Mouse (Mus musculus) erythroblast, embryonic 14.5 days (primary cell): Measurements from ENCODE around the gene Kdm7a. TPM values are rescaled to one million over a fixed set of nuclear protein-coding genes. Genes with fewer than 3 reads are reported as not detected.

ENCODE experiments used
- H3K27me3 ChIP-seq: 2 replicates; pipeline ENCODE4 v1.6.1; 2012; ENCODE audit warnings: inconsistent platforms; ENCODE audit not compliant: control insufficient read depth
- H3K36me3 ChIP-seq: 2 replicates; pipeline ENCODE4 v1.6.1; 2012; ENCODE audit warnings: mild to moderate bottlenecking, inconsistent platforms; ENCODE audit not compliant: control insufficient read depth
- H3K4me1 ChIP-seq: 2 replicates; pipeline ENCODE4 v1.6.1; 2012; ENCODE audit warnings: inconsistent platforms; ENCODE audit not compliant: control insufficient read depth
- H3K4me3 ChIP-seq: replicated peaks from 2 replicates; pipeline ENCODE3; 2012; ENCODE audit warnings: moderate library complexity, mild to moderate bottlenecking, inconsistent platforms
- H3K9me3 ChIP-seq: 2 replicates; pipeline ENCODE4 v1.6.1; 2012; ENCODE audit warnings: low read length, inconsistent platforms, mixed read lengths; ENCODE audit not compliant: control insufficient read depth
- GATA1 ChIP-seq: IDR thresholded peaks from 2 replicates; pipeline ENCODE4 v1.6.1; 2012; ENCODE audit warnings: low read length, inconsistent platforms, mixed read lengths
- TAL1 ChIP-seq: IDR thresholded peaks from 3 replicates; pipeline ENCODE4 v1.6.1; 2012; ENCODE audit warnings: low read length, inconsistent platforms, mixed read lengths
- polyA plus RNA-seq: library from polyadenylated mRNA; stranded (reverse); fragments of >175 nt; gene quantifications from 2 replicates; pipeline ENCODE4 v1.2.3, GENCODE M21; 2012

Gene Kdm7a
- polyA plus RNA-seq, 1 experiment = 0.79 TPM

- Histone ChIP-seq H3K27me3 (peaks cover 81% of the 10 kb centered on the region), H3K4me3 (peak within 1 kb of the TSS; percentile 89), H3K9me3 (peaks cover 19% of the 10 kb centered on the region), H3K36me3 (no peaks in the 10 kb centered on the region), H3K4me1 (peaks cover 16% of the 10 kb centered on the region)
- TF ChIP-seq GATA1 (no peak), TAL1 (no peak)
Measured at GRCm38 (mm10) chr6:39117584-39118455, 88.8 kb downstream of the Kdm7a start, which contains the start of gene Parp12. Gene Parp12 (minus strand): TSS chr6:39118349.

DNA sequence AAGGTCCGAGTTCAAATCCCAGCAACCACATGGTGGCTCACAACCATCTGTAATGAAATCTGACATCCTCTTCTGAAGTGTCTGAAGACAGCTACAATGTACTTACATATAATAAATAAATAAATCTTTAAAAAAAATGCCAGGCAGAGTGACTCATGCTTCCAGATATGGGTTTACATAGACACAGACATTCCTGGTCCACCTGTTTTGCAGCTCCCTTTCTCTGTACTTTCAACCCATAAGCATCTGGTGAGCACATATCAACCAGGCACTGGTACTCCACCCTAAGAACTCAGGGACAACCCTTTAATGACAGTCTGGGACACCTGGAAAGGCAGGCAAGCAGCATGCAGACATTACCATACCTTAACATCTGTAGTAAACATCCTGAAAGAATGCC, 91.2 kb downstream of the Kdm7a start:
- no peak overlapping the region for H3K4me3 ChIP-seq
- H3K9me3 ChIP-seq = peaks cover 19% of the 10 kb centered on the region
- peaks cover 64% of the 10 kb centered on the region for H3K27me3 ChIP-seq
- H3K4me1 ChIP-seq = peaks cover 16% of the 10 kb centered on the region
- no peaks in the 10 kb centered on the region for H3K36me3 ChIP-seq
- TF ChIP-seq TAL1 = no peak
- TF ChIP-seq GATA1 = no peak

DNA sequence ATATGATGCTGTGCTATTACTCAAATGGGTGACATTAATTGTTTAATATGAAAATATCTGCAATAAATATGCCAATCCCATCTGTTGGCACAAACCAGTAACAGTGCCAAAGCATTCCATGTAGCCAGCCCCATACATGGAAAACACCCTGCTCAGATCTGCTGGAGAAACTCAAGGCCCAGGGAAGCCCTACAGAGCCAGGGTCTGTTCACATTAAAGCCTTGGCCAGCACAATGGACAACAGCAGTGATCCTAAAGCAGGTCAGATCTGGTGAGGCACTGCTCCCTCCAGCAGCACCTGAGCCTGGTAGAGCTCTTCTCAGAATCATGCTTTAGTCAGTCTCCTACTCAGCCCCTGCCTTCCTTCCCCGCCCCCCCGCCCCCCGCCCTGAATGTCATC, 93.4 kb downstream of the Kdm7a start:
- H3K36me3 ChIP-seq = no peaks in the 10 kb centered on the region
- peaks cover 10% of the 10 kb centered on the region for H3K4me1 ChIP-seq
- H3K9me3 ChIP-seq = peaks cover 8% of the 10 kb centered on the region; the same call in 1 of the 2 replicates
- H3K4me3 ChIP-seq = no peak overlapping the region
- H3K27me3 ChIP-seq = peaks cover 41% of the 10 kb centered on the region
- no peak for TF ChIP-seq GATA1
- no peak for TF ChIP-seq TAL1

- Histone ChIP-seq H3K4me3 (no peak overlapping the region), H3K36me3 (no peaks in the 10 kb centered on the region), H3K27me3 (peaks cover 37% of the 10 kb centered on the region), H3K9me3 (peaks cover 4% of the 10 kb centered on the region; the same call in 1 of the 2 replicates), H3K4me1 (peaks cover 6% of the 10 kb centered on the region)
- TF ChIP-seq GATA1 (no peak), TAL1 (no peak)
Measured at GRCm38 (mm10) chr6:39112701-39113100, 93.9 kb downstream of the Kdm7a start.

- no peak for TF ChIP-seq TAL1
- no peak for TF ChIP-seq GATA1
- H3K9me3 ChIP-seq = no peaks in the 10 kb centered on the region
- no peaks in the 10 kb centered on the region; the same call in 1 of the 2 replicates for H3K27me3 ChIP-seq
- no peaks in the 10 kb centered on the region; the same call in 1 of the 2 replicates for H3K36me3 ChIP-seq
- no peaks in the 10 kb centered on the region for H3K4me1 ChIP-seq
- no peak overlapping the region for H3K4me3 ChIP-seq
Measured at GRCm38 (mm10) chr6:39106812-39107211, 99.8 kb downstream of the Kdm7a start.

DNA sequence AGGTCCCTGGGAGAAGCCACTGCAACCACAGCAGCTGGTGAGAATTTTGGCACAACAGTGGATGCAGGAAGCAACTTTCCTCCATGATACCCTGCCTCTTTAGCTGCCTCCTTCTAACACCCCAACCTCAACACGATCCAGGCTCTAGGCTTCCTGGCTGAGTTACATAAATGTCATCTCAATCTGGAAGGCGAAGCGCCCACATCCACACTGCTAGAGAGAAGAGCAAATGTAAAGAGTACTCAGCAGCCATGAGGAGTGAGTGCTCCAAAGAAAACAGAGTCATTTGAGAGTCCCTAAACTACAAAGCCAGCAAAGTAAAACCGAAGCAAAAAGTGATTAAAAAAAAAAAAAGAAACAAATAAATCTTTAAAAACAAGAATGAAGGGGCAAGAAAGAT, 102.0 kb downstream of the Kdm7a start:
- TF ChIP-seq TAL1 (no peak), GATA1 (no peak)
- Histone ChIP-seq H3K27me3 (no peaks in the 10 kb centered on the region; the same call in 1 of the 2 replicates), H3K36me3 (no peaks in the 10 kb centered on the region; the same call in 1 of the 2 replicates), H3K9me3 (no peaks in the 10 kb centered on the region), H3K4me3 (no peak overlapping the region), H3K4me1 (no peaks in the 10 kb centered on the region)

Other genes with a start within 250 kb of the Kdm7a start
- gene Parp12, start 88.4 kb downstream of the Kdm7a start, polyA plus RNA-seq = 0.02 TPM in 1 of 2 replicates, not detected in the other
- gene Slc37a3, start 170.9 kb upstream of the Kdm7a start, polyA plus RNA-seq = 0.05 TPM in 1 of 2 replicates, not detected in the other
- gene Rab19, start 174.4 kb upstream of the Kdm7a start, polyA plus RNA-seq = not detected in 2 replicates
- 86.9 and 108 TPM in 2 replicates for gene Mkrn1, start 213.7 kb upstream of the Kdm7a start, polyA plus RNA-seq